Mouse (Mus musculus) c-Kit-positive CD71-negative TER-119-negative erythroid progenitor cells, embryonic 14.5 days (primary cell): ENCODE results near the gene Senp6.

ENCODE experiments used
- DNase-seq: peaks from one replicate; pipeline ENCODE4 v3.0.0-alpha.2; 2013; ENCODE audit warnings: low read depth

Gene Senp6

DNA sequence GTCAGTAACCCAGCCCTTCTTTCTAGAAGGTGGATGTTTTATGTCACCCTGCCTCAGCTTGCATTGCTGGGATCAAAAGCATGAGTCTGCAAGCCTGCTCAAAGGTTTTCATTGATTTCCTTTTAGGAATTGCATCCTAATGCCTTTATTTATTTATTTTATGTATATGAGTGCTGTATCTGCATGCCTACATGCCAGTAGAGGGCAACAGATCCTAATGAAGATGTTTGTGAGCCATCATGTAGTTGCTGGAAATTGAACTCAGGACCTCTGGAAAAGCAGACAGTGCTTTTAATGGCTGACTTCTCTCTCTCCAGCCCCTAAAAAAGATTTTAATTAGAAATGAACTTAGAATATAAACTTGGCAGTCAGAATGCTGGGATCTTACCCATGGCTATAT, 8.2 kb downstream of the Senp6 start:
- DNase-seq: no peak

DNA sequence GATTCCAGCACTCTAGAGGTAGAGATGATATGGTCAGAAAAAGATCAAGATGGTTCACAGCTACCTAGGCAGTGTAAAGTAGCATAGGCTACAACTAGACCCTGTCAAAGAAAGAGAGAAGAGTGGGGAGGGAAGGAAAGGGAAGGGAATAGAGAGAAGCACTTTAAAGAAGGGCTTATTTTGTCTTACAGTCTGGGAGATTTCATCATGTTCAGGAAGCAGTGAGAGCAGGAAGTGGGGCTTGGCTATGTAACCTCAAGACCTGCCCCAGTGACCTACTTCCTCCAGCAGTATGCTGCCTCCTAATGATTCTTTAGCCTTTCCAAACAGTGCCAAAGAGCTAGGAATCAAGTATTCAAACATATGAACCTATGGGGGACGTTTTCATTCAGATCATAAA, 14.2 kb downstream of the Senp6 start:
- no peak for DNase-seq

DNA sequence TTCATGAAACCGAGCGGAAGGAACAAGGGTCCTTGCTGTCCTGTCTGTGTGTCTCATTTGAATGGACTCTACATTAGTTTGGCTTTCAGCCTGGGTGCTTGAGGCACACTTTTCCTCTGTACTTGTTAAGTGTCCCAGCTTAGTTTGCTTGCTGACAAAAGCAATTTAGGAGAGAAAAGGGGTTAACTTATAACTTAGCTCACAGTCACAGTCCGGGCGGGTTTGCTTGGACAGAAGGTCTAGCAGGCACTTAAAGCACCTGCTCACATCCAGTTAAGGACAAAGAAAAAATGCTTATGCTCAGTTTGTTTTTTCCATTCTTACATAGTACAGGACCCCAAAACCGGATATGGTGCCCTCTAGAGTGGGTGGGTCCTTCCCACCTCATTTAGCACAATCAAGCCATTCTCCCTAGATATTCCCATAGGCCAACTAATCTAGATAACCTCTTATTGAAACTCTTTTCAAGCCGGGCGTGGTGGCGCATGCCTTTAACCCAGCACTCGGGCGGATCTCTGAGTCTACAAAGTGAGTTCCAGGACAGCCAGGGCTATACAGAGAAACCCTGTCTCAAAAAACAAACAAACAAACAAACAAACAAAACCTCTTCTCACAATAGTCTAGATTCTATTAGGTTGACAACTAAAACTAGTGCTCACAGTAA, 17.9 kb downstream of the Senp6 start:
- DNase-seq: no peak

DNA sequence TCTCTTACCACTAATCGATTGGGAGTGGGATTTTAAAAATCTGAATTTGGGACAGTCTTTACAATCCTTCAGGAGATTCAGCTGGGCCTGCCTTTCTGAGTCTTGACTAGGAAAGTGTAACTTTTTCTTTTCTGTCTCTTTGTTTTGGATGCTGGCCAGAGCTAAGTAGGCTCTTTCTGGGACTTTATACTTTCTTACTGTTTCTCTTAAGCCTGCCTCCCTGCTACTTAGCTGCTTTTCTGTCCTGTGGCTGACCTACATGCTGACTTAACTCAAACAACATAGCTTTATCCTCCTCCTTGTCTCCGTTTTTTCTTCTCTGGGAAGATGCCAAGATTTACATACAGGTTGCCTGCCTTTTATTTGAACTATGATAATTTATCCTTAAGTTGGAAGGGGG, 19.0 kb downstream of the Senp6 start:
- DNase-seq: no peak

DNA sequence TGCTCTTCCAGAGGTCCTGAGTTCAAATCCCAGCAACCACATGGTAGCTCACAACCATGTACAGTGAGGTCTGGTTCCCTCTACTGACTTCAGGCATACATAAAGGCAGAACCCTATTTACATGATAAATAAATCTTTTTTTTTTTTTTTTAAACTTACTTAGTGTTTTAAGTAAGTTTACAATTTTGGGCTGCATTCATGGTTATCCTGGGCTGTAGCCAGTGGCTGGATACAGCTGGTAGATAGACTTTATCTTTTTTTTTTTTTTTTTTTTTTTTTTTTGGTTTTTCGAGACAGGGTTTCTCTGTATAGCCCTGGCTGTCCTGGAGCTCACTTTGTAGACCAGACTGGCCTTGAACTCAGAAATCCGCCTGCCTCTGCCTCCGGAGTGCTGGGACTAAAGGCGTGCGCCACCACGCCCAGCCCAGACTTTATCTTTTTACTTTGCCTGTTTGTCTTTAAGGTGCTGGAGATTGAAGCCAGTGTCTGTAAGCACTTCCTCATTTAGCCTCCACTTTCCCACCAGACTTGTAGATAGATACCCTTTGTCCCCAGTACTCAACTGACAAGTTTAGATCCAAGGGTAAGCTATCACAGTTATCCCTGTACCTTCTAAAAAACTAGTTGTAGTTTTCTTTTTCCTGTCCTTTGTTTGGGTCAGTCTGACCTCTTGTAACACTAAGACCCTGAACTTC, 19.7 kb downstream of the Senp6 start:
- DNase-seq: peak; percentile 24

DNA sequence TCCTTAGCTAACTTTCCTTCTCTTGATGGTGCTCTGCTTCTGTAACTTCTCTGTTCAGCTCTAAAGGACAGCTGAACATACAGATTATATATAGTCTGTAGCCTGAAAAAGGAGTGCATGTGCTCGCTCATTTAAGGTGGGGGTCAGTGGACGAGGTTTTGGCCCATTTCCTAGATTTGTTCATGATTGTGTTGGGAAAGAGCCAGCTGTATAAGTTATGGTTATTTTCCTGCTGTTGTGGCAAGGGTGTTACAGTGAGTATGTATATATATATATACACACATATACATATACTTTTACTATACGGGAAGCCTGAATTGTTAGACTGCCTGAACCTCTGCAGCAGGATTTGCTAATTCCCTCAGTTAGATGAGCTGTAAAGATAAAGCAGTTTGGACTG, 22.7 kb downstream of the Senp6 start:
- DNase-seq: no peak

DNA sequence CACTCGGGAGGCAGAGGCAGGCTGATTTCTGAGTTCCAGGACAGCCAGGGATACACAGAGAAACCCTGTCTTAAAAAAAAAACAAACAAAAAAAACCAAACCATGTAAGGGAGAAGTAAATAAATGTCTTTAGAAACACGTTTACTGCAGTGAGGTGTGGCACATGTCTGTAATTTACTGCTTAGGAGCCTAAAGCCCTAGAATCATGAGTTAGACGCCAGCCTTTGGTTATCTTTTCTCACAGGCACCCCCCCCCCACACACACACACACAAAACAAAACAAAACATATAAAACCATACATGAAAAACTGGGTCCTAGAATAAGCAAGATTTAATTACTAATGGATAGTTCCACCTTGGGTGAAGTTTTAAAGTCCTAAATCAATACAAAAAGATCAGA, 29.6 kb downstream of the Senp6 start:
- DNase-seq: no peak

DNA sequence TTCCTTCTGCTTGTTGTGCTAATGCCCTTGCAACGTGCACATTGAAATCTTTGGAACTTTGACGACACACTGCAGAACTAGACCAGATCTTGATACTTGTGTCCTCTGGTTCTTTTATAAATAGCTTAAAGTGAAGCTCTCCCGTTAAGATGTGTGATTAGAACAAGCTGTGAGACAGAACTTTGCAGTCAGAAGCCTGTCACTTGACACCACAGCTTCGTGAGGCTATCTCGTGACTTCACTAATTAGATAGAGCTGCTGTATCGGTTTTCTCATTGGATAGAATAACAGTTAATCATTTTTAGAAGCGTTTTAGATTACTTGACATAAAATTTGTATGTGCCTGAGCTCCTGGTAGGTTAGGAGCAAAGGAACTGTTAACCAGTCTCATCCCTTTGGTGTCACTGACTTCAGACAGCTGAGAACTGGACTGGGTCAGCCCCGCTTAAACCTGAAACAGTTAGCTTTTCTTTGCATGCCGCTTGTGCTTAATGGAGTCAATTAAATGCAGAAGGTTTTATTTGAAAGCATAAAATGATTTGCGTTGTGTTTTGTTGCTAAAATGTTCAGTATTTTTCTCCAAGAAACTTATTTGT, 79.4 kb downstream of the Senp6 start:
- DNase-seq: no peak

DNA sequence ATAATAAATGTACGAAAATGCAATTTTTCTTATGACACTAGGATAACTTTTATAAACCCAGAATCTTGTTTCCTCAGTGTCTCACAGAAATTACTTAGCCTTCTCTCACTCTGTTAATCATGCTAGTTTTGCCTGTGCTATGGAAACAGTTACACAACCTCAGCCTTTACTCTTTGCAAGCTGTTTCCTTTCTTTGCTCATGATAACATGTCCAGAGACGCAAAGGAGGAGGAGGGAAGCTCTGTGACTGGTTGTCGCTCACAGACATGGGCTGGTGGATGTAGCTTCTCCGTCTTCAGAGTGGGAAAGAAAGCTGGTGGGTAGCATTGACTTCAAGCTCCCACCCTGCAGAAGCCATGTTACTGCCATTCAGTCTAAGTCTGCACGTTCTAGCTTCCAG, 82.9 kb downstream of the Senp6 start:
- DNase-seq: no peak

DNA sequence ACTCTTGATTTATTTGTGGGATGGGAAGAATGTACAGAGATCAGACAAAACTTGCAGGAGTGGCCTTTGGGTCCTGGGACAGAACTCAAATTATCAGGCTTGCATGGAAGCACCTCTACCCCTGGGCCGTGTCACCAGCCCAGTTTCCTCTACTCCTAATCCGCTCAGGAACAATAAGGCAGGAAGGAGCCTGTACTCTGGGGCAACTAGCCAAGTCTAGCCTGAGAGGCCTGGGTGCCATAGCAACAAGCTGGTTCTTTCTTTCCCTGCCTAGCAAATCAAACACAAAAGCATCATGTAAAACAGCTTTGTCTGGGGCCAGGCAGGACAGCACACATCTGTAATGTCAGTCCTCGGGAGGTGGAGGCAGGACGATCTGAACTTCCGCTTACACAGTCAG, 88.6 kb downstream of the Senp6 start:
- no peak for DNase-seq

DNA sequence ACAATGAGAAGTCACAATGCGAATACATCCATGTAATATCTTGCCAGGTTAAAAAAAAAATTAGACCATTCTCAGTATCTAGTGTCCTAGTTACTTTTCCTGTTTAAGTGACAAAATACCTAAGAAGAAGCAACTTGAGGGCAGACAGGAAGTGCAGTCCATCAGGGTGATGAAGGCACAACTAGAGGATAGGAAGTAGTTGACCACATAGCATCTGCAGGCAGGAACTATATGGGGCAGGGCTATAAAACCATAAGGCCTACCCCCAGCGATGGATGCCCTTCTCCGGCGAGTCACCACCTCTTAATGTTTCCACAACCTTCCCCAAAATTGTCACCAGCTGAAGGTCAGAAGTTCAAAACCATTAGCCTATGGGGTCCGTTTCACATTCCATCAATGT, 90.1 kb downstream of the Senp6 start:
- no peak for DNase-seq

DNA sequence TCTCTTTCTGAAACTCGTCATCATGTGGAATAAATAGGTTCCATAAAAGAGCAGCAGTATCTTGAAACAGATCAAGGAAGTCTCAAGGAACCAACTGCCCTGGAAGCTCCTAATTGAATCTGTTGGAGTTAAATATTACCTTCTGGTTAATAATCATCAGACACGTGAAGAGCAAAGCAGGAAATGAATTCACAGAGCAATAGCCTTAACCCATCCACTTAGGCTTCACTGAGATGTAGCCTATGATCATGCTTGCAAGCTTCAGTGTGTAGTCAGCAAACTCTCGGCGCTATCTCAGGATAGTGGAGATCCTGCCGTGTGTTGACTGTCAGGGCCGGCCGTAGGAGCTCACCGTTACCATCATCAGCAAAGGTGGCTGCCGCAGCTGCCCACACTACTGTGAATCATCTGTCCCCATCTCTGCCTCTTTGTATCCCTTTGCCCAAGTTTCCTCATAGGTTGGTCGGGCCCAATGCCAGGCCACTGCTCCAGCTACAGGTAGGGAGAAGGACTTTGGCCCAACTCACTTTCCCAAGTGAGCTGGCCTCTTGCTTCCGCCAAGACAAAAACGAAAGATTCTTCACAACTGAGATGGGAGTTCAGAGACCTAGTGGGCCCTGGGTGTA, 91.2 kb downstream of the Senp6 start:
- no peak for DNase-seq

DNA sequence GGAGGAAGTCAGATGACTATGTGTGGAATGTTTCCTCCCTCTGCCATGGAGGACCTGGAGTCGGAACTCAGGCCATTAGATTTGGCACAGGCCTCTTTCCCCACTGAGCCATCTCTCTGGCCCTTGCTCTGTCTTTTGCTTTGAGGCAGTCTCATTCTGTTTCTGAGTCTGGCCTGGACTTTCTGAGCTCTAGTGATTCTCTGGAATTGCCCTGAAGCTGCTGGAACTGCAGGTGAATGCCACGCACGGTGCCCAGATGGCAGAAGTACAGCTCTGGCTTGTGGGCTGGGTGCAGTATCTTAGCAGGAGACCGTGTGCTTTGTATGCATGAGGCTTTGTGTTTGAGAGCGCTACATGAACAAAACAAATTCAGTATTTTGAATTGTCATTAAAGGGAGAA, 92.2 kb downstream of the Senp6 start:
- DNase-seq: no peak

DNA sequence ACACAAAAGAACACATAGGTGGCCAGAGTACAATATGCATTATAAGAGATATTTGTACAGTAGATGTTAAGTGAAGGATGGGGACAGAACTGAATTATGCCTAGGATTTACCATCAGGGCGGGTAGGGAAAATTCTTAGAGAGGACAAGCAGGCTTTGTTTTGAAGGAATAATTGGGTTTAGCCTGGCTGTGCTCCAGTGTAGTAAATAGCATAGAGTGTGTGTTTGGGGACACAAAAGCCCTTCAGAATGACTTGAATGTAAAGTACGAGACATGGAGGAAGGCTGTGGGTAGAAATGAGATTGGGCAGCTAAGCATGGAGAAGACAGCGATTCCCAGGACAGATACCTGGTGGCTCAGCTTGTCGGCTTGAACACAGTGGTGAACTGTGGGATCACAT, 94.7 kb downstream of the Senp6 start:
- no peak for DNase-seq

DNA sequence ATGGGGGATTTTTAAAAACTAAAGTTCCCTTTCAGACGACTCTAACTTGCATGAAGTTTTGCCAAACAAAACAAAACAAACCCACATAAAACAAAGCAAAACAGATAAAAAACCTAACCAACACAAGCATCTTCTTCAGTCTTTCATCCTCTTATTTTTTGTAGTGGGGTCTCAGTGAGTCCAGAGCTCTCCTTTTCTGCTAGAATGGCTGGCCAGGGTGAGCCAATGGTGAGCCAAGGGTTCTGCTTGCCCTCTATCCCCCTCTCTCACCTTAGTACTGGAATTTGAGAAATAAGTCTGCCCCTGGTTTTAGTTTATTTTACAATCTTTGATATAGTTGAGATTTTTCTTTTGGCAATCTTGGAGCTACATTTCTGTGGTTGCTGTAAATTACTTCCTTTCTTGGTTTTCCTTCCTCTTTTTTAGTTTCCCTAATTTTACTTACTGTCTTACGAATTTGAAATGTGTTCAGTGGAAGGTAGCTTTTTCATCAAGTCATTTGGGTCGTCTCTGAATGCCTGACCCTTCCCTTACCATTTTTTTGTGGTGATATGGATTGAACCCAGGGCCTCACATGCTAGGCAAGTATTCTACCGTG, 96.5 kb downstream of the Senp6 start:
- DNase-seq: no peak

DNA sequence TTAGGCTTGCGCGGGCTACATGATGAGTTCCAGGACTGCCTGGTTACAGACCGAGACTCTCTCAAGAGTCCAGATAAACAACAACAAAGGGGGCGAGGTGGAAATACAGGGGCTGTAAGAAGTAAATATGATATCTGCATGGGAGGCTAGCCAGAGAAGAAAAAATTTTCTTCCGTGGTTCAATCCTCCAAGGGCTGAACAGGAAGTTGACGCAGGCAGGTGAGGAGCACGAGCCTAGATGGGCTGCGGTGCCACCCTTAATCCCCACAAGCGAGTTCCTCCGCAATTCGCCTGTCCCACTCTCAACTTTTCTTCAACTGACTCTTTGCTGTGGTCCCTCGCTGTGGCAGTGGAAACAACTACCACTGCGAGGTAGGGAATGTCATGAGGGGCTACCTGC, 97.5 kb downstream of the Senp6 start:
- no peak for DNase-seq

DNA sequence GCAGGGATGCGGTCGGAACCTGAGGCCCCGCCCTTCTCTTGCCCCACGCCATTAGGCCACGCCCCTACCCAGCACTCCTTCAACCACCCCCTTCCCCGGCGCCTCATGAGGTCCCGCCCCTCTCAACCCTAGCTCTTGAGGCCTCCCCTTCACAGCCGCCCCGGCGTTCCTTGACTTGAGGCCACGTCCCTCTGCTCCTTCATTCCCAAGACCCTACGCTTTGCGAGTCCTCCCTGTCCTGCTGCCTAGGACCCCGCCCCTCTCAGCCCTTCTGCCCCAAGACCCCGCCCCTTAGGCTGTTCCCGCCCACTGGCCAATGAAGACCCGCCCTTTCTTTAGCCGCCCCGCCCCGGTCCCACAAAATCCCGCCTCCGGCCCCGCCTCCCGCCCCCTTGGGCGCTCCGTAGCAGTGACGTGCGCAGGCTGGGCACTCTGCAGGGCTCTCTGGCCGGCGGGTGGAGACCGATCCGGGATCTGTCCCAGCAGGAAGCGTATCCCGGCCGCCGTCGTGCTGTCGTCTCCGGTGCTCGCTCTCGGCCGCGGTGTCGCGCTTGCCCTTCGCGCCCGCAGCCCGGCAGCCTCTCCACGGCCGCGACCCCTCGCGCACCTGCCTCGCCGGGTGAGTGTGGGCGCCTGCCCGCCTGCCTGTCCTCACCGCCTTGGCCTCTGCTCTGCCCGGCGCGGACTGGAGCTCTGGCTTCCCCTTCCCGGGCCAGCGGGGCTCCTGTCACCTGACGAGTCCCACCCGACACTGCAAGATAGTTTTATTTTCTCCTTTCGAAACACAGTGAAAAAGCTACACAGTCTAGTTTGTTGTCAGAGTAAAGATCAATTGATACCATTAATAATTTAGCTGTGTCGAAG, 98.1 kb downstream of the Senp6 start, which contains the start of gene Myo6:
Gene Myo6, plus strand, starts transcription at position 421 of the 864 bp plus-strand sequence.
- peak; percentile 67 for DNase-seq

DNA sequence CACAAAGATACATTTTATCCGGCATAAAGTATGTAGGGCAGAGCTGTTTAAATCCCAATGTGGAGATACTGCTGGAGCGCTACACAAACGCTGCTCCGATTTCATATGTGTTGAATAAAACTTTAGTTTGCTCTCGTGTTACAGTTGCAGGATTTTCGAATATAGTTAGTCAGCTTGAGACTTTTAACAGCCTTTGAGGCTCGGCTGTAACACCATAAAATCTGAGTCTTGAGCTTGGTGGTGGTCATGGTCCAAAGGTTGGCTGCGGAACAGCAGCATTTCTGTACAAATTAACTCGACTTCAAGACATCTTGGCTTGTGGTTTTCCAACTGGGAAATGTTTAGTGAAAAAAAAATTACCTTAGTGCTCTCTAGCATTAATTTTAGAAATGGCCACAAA, 99.0 kb downstream of the Senp6 start:
- no peak for DNase-seq

DNA sequence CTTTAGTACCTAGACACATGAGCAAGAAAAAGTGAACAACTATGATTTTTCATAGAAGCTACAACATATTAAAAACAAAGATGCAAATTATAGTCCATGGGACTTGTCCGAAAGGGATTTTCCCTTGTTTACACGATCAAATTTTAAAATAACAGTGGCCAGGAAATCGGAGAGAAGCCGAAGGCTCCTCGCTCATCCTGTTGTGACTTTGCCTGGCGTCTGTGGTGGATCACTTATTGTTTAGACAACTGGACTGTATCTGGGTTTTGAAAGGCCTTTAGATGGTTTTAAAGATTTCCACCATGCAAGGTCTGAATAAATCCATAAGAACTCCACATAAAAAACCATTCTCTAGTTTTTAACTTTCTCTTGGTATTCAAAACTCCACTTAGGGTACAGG, 99.7 kb downstream of the Senp6 start:
- no peak for DNase-seq

DNA sequence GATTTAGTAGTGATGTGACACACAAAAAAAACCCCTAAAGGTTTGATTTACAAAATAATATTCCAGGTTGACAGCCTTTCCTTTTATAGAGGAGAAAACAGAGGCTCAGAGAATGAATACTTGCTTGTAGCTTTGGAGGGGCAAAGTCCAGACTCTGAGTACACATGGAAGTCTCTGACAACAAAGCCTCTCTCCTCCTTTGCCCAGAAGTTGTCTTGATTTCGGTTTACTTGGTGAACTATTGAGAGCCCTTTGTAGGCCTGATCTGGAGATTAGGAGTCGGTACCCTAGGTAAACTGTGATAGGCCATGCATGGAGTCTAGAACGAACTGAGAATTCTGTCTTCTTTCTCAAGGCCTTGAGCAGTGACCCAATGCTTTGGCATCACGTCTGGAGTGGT, 100.4 kb downstream of the Senp6 start:
- DNase-seq: no peak

DNA sequence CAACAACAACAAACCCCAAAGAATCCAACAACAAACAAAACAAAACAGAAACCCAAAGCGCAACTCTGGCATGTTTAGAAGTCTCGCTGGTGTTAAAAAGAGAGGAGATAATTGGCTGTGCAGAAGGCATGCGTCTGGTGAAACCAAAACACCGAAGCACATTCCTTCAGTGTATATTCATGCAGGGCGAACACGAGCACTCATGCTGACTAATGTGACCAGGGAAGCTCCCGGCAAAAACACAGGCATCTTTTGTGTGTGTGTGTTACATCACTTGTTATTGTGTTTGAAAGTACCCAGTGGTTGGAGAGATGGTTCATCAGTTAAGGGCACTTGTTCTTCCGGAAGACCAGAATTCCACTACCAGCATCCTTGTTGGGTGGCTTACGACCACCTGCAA, 102.8 kb downstream of the Senp6 start:
- no peak for DNase-seq

DNA sequence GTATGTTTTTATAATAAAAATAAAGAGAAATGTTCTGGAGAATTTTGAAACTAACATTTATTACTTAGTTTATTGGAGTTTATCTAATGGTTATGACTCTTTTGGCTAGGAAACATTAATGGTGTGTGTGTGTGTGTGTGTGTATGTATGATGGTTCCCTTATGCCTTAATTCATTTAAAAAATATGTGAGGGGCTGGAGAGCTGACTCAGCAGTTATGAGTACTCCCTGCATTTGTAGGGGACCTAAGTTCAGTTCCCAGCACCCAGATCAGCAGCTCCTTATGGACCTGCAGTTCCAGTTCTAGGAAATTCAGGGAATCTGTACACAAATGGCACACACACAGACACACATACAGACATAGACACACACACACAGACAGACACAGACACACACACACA, 104.5 kb downstream of the Senp6 start:
- no peak for DNase-seq
